Mouse (Mus musculus) megakaryocyte, embryonic 14.5 days (primary cell): ENCODE results near the gene Ncoa4.

ENCODE experiments used
- FLI1 ChIP-seq: IDR thresholded peaks from 2 replicates; pipeline ENCODE4 v1.6.1; 2012; ENCODE audit warnings: low read length, inconsistent platforms, mixed read lengths
- GATA1 ChIP-seq: IDR thresholded peaks from 3 replicates; pipeline ENCODE4 v1.6.1; 2012; ENCODE audit warnings: mixed read lengths, low read length, inconsistent platforms, borderline replicate concordance

GRCm38 (mm10) chr14:32146578-32146977 is 13.1 kb upstream of the Ncoa4 start:
- TF ChIP-seq GATA1: no peak
- no peak for TF ChIP-seq FLI1
